Mouse (Mus musculus): ENCODE measurements around the gene 1700029J07Rik. TPM values are rescaled to one million over a fixed set of nuclear protein-coding genes. Genes with fewer than 3 reads are reported as not detected.

1700029J07Rik gene
- polyA plus RNA-seq, 1 experiment from 2014 or later, result 2.8 TPM

DNA sequence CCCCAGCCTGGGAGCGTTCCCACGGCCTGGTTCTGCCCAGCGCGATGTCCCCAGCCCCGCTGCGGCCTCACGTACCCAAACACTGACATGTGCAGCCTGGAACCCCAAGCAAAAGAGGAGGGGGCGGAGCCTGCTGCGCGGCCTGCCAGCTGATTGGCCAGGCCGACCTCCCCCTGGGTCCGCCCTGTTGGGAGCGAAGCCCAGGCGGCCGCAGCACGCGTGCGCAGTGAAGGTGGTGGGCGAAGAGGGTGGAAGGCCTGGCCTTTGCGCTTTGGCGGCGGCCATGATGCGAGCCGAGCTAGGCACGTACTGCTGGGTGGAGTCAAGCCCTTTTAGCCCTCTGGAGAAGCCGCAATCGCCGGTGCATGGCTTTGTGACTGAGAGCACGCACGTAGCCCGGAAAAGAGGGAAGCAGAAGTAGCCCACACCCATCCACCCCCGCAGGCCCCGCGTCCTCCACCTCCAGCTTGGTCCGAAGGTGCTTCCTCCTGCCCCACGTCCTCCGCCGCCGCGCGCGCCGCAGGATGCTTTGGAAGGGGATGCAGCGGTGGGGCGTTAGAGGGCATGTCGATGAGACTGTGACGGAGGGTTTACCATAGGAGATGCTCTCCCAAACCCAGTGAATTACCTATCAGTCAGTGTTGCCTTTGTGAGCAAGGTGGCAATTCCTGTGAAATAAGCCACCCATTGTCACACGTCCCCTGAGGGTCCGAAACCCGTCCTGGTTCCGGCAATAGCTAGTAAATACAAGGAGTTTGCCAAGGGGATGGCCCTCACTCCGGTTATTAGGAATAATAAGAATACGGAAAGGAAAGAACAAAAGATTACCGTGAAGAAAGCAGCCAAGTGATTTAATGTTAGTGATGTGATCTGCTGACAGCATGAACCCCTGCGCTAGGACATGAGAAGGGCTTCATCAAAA, 25.0 kb upstream of the 1700029J07Rik start:
- Histone ChIP-seq H3K27ac (ENCODE audit: low read depth, low read length) (peak overlapping the region; percentile 94), H3K4me1 (ENCODE audit: control insufficient read depth, insufficient read depth, low read length) (peaks cover 6% of the 10 kb centered on the region), H3K4me3 (ENCODE audit: low read depth, low read length) (peak overlapping the region; percentile 44), H3K27me3 (ENCODE audit: control insufficient read depth, insufficient read depth, low read length) (no peaks in the 10 kb centered on the region), H3K36me3 (ENCODE audit: control insufficient read depth, insufficient read depth, low read length) (no peaks in the 10 kb centered on the region; the same call in 1 of the 2 replicates), H3K9me3 (ENCODE audit: control insufficient read depth, low read length) (no peaks in the 10 kb centered on the region), H3K9ac (ENCODE audit: low read length) (peak overlapping the region; percentile 86), H3K4me2 (peak overlapping the region; percentile 70)
- ATAC-seq (ENCODE audit: low FRiP score) (peak; percentile 99), DNase-seq (ENCODE audit: low spot score, missing footprints) (peak; percentile 100)
- 6% methylated on average over 55 of the region's 55 CpGs for WGBS

GRCm38 (mm10) chr8:45999138-45999783, 24.2 kb upstream of the 1700029J07Rik start, which contains the start of gene Lrp2bp:
Gene Lrp2bp, plus strand, starts transcription at chr8:45999303.
- H3K27me3 ChIP-seq (ENCODE audit: control insufficient read depth, insufficient read depth, low read length), result no peaks in the 10 kb centered on the region
- H3K27ac ChIP-seq (ENCODE audit: low read depth, low read length), result peak within 1 kb of the TSS; percentile 94
- ATAC-seq (ENCODE audit: low FRiP score), result peak; percentile 8
- peaks cover 6% of the 10 kb centered on the region for H3K4me1 ChIP-seq (ENCODE audit: control insufficient read depth, insufficient read depth, low read length)
- 4% methylated on average over 22 of the region's 22 CpGs for WGBS
- no peak for DNase-seq (ENCODE audit: low spot score, missing footprints)
- H3K36me3 ChIP-seq (ENCODE audit: control insufficient read depth, insufficient read depth, low read length), result no peaks in the 10 kb centered on the region; the same call in 1 of the 2 replicates
- no peaks in the 10 kb centered on the region for H3K9me3 ChIP-seq (ENCODE audit: control insufficient read depth, low read length)
- H3K4me3 ChIP-seq (ENCODE audit: low read depth, low read length), result peak within 1 kb of the TSS; percentile 44
- H3K9ac ChIP-seq (ENCODE audit: low read length), result peak within 1 kb of the TSS; percentile 86
- peak within 1 kb of the TSS; percentile 70 for H3K4me2 ChIP-seq

DNA sequence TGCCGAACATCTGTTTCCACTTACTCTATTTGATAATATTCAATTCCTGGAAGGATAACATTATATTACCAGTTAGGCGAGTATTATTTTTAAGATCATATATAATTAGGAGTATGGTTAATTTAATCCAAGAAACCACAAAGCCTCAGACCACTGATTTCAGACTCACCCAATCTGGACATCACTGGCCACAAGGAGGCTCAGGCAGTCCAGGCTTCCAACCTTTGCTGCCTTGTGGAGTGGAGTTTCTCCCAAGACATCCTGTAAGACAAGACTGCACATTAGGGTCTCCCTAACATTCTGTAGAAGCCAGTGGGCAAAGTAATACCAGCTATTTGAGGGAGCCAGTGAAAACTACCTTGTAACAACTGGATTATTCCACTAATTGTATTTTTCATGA, 23.2 kb upstream of the 1700029J07Rik start:
- Histone ChIP-seq H3K27me3 (ENCODE audit: control insufficient read depth, insufficient read depth, low read length) (no peaks in the 10 kb centered on the region), H3K4me2 (no peak overlapping the region), H3K9ac (ENCODE audit: low read length) (no peak overlapping the region), H3K9me3 (ENCODE audit: control insufficient read depth, low read length) (no peaks in the 10 kb centered on the region), H3K36me3 (ENCODE audit: control insufficient read depth, insufficient read depth, low read length) (no peaks in the 10 kb centered on the region; the same call in 1 of the 2 replicates), H3K4me3 (ENCODE audit: low read depth, low read length) (no peak overlapping the region), H3K27ac (ENCODE audit: low read depth, low read length) (no peak overlapping the region), H3K4me1 (ENCODE audit: control insufficient read depth, insufficient read depth, low read length) (peaks cover 6% of the 10 kb centered on the region)
- ATAC-seq (ENCODE audit: low FRiP score) (no peak), DNase-seq (ENCODE audit: low spot score, missing footprints) (no peak)
- WGBS, result 87% methylated on average over 2 of the region's 2 CpGs

GRCm38 (mm10) chr8:45995576-45995975, 20.5 kb upstream of the 1700029J07Rik start:
- Histone ChIP-seq H3K9ac (ENCODE audit: low read length) (no peak overlapping the region), H3K36me3 (ENCODE audit: control insufficient read depth, insufficient read depth, low read length) (no peaks in the 10 kb centered on the region; the same call in 1 of the 2 replicates), H3K4me3 (ENCODE audit: low read depth, low read length) (no peak overlapping the region), H3K27ac (ENCODE audit: low read depth, low read length) (no peak overlapping the region), H3K4me1 (ENCODE audit: control insufficient read depth, insufficient read depth, low read length) (peaks cover 6% of the 10 kb centered on the region), H3K4me2 (no peak overlapping the region), H3K9me3 (ENCODE audit: control insufficient read depth, low read length) (no peaks in the 10 kb centered on the region), H3K27me3 (ENCODE audit: control insufficient read depth, insufficient read depth, low read length) (no peaks in the 10 kb centered on the region)
- 92% methylated on average over 3 of the region's 3 CpGs for WGBS
- ATAC-seq (ENCODE audit: low FRiP score) (no peak), DNase-seq (ENCODE audit: low spot score, missing footprints) (no peak)

GRCm38 (mm10) chr8:45994111-45994510, 19.1 kb upstream of the 1700029J07Rik start:
- H3K9me3 ChIP-seq (ENCODE audit: control insufficient read depth, low read length), result no peaks in the 10 kb centered on the region
- H3K4me3 ChIP-seq (ENCODE audit: low read depth, low read length), result no peak overlapping the region
- H3K4me1 ChIP-seq (ENCODE audit: control insufficient read depth, insufficient read depth, low read length), result peaks cover 2% of the 10 kb centered on the region
- H3K9ac ChIP-seq (ENCODE audit: low read length), result no peak overlapping the region
- WGBS, result 96% methylated on average over 2 of the region's 2 CpGs
- H3K36me3 ChIP-seq (ENCODE audit: control insufficient read depth, insufficient read depth, low read length), result no peaks in the 10 kb centered on the region; the same call in 1 of the 2 replicates
- no peak overlapping the region for H3K4me2 ChIP-seq
- no peak for ATAC-seq (ENCODE audit: low FRiP score)
- no peak overlapping the region for H3K27ac ChIP-seq (ENCODE audit: low read depth, low read length)
- no peak for DNase-seq (ENCODE audit: low spot score, missing footprints)
- no peaks in the 10 kb centered on the region for H3K27me3 ChIP-seq (ENCODE audit: control insufficient read depth, insufficient read depth, low read length)

GRCm38 (mm10) chr8:45990631-45991310, 15.7 kb upstream of the 1700029J07Rik start:
- Histone ChIP-seq H3K4me1 (ENCODE audit: control insufficient read depth, insufficient read depth, low read length) (no peaks in the 10 kb centered on the region), H3K27me3 (ENCODE audit: control insufficient read depth, insufficient read depth, low read length) (no peaks in the 10 kb centered on the region), H3K4me3 (ENCODE audit: low read depth, low read length) (no peak overlapping the region), H3K9ac (ENCODE audit: low read length) (no peak overlapping the region), H3K4me2 (no peak overlapping the region), H3K36me3 (ENCODE audit: control insufficient read depth, insufficient read depth, low read length) (no peaks in the 10 kb centered on the region; the same call in 1 of the 2 replicates), H3K27ac (ENCODE audit: low read depth, low read length) (no peak overlapping the region), H3K9me3 (ENCODE audit: control insufficient read depth, low read length) (no peaks in the 10 kb centered on the region)
- ATAC-seq (ENCODE audit: low FRiP score), result no peak
- 96% methylated on average over 4 of the region's 4 CpGs for WGBS
- no peak for DNase-seq (ENCODE audit: low spot score, missing footprints)

GRCm38 (mm10) chr8:45988189-45988588, 13.1 kb upstream of the 1700029J07Rik start:
- Histone ChIP-seq H3K27ac (ENCODE audit: low read depth, low read length) (no peak overlapping the region), H3K27me3 (ENCODE audit: control insufficient read depth, insufficient read depth, low read length) (no peaks in the 10 kb centered on the region), H3K4me1 (ENCODE audit: control insufficient read depth, insufficient read depth, low read length) (no peaks in the 10 kb centered on the region), H3K9me3 (ENCODE audit: control insufficient read depth, low read length) (no peaks in the 10 kb centered on the region), H3K36me3 (ENCODE audit: control insufficient read depth, insufficient read depth, low read length) (peaks cover 2% of the 10 kb centered on the region; the same call in 1 of the 2 replicates), H3K9ac (ENCODE audit: low read length) (no peak overlapping the region), H3K4me2 (no peak overlapping the region), H3K4me3 (ENCODE audit: low read depth, low read length) (no peak overlapping the region)
- no peak for ATAC-seq (ENCODE audit: low FRiP score)
- 71% methylated on average over 2 of the region's 2 CpGs for whole genome bisulfite sequencing
- DNase-seq (ENCODE audit: low spot score, missing footprints), result no peak

DNA sequence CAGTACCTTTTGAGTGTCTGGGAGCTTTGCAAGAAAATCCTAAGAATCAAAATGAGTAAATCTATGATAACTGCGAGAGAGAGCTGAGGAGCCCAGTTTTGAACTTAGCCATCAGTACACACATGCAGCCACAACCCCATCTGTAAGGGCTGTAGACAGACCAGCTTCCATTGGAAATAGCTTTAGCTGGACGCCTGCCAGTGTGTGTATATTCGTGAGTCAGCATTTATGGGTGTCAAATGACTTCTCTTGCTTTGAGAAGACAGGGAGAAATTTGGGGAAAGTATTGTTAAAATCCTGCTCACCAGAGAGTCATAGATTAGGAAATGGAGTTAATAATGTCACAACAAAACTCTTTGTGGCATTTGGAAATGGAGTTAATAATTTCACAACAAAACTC, 11.6 kb upstream of the 1700029J07Rik start:
- H3K27me3 ChIP-seq (ENCODE audit: control insufficient read depth, insufficient read depth, low read length), result no peaks in the 10 kb centered on the region
- H3K27ac ChIP-seq (ENCODE audit: low read depth, low read length), result no peak overlapping the region
- no peak overlapping the region for H3K4me2 ChIP-seq
- peaks cover 2% of the 10 kb centered on the region for H3K36me3 ChIP-seq (ENCODE audit: control insufficient read depth, insufficient read depth, low read length)
- no peak overlapping the region for H3K4me3 ChIP-seq (ENCODE audit: low read depth, low read length)
- H3K9me3 ChIP-seq (ENCODE audit: control insufficient read depth, low read length), result no peaks in the 10 kb centered on the region
- WGBS, result 94% methylated on average over 3 of the region's 3 CpGs
- ATAC-seq (ENCODE audit: low FRiP score), result no peak
- no peak for DNase-seq (ENCODE audit: low spot score, missing footprints)
- H3K9ac ChIP-seq (ENCODE audit: low read length), result no peak overlapping the region
- no peaks in the 10 kb centered on the region for H3K4me1 ChIP-seq (ENCODE audit: control insufficient read depth, insufficient read depth, low read length)
